Mouse (Mus musculus): ENCODE results near the gene Duoxa1.
"Not testable (repeated sequence)": the region's sequence is repeated elsewhere in the genome, so short reads cannot be mapped to it uniquely, and the experiment has no call there.

Duoxa1 gene

DNA sequence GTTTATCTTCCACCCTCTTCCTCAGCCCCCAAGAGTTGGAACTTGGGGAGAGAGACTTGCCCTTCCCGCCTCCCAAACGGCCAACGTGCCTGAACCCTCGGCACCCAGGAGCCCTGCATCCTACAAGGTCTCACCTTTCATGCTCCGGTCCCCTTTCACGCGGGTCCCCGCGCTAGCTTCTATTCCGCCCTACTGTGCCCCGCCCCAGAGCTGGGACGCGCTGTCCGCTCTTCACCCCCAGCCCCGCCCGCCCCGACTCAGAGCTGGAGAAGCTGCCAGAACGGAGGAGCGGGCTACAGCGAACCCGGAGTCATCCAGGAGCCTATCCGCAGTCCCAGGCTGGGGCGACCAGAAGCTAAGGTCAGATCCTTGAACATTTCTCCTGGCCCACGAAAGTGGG lies at the start of gene Duoxa1:
TSS of gene Duoxa1 (minus strand) at position 195 of the 400 bp plus-strand sequence.
- CTCF ChIA-PET: no interaction called here

DNA sequence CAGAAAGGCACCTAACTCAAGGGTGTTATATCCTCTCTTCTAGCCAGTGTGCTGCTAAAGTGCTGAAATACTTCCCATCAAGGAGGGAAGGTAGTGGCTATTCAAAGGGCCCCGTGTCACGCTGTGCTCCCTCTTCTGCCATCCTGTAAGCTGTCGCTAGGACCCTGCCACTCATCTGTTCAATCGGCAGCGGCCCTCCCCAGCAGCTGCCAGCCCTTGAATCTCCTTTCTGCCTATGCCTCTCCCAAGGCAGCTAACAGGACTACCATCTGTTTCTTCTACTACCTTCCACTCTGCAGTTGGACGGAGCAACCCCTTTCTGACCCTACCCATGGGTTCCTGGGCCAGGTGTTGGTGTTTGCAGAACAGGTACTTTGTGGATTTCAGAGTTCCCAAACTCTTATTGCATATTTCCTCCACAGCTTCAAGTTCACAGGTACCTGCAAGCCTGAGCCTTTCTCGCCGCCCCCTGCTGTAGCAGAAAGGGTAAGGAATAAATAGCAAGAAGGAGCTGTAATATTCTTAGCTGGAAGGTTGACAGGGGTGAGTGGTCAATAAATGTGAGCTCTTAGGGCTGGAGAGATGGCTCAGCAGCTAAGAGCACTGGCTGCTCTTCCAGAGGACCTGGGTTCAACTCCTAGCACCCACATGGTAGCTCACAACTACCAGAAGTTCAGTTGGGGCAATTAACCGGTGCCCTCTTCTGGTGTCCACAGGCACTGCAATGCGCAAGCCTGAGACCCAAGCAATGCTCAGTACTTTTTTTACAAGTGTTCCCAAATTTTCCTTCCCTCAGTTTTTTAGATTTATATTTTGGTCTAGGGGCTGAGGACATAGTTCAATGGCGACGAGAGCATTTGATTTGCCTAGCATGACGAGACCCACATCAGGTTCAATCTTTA lies 49.3 kb upstream of the Duoxa1 start:
- CTCF ChIA-PET: no interaction called here

DNA sequence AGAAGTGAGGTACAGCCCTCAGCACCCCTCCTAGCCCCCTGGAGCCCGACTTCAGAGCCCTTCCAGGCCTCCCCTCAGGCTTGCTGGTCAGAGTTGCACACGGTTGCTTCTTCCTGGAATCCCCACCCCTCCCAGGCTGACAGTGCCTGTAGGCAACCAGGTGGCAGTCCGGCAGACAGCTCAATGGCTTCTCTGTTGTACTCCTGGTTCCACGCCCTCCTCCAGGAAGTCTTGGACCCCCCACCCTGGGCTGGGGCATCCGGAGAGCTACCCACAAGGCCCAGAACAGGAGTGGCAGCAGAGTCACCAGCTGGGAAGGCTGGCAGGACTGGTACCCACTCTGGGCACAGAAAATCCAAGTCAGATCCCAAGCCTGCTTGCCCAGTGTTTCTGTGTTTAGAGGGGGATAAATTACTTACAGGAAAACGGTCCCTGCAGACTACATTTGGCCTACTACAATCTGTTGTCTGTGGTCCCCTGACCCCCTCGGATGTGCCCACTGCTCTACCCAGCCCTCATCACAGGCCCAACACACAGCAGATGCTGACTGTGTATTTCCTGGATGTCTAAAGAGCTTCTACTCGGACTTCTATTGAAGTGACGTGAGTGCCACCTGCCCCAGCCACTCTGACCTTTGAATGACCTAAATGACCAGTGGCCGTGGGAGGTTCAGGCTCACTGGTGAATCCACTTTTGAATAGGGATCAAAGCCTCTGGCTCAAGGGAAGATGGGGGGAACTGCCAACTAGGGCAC lies 48.5 kb upstream of the Duoxa1 start:
- CTCF ChIA-PET: interaction anchor here (0.6 kb wide), 1 partner anchor 9 kb away, joined by 3 read pairs; no protein-coding TSS in a partner anchor

DNA sequence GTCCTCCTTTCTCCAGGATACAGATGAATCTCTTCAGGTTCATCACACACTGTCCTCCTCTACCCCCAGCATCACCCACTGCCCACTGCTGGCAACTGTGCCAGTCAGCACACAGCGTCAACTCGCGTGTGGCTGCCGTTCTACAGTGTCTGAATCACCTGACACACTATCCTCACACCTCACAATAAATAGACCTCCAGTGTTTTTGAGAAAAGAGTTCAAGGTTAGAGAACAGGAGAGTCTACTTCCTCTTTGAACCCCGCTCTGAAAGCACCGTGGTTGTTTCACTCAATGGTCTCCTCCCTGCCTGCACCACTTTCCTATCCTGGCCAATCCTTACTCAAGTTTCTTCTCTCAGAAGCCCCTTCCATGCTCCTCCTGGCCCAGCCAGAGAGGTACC lies 47.7 kb upstream of the Duoxa1 start:
- CTCF ChIA-PET: no interaction called here

DNA sequence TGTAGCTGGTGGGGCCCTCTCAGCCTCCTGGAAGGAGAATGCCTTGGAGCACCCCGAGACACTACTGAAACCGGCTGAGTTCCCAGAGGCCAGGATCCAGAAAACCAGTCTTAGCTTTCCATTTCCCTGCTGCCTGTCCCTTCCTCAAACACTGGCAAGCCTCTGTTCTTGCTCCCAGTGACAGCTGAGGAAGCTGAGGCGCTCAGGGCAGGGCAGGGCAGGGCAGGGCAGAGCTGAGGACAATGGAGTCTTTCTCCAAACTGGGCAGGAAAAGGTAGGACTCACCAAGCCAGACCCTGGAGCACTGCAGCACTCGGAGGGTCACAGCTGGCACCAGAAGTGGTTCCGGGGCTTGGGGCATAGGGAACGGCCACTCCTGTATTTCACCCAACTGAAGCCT lies 46.8 kb upstream of the Duoxa1 start:
- CTCF ChIA-PET: no interaction called here

DNA sequence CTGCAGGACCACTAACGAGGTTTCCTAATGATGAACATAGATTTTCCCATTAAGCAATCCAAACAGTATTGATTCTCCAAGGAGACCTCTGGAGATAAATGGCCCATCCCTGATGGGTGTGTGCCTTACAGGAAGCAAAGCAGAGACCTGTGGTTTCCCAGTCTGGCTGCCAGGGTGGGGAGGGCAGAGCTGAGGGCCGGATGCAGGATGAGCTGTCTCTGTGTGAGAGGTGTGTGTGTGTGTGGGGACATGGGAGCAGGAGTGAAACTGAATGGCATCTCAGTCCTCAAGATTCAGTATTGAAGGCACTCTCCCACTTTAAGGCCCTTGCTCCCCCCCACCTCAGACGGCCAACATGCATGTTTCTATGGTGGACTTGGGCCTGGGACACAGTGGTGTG lies 42.7 kb upstream of the Duoxa1 start:
- CTCF ChIA-PET: no interaction called here

DNA sequence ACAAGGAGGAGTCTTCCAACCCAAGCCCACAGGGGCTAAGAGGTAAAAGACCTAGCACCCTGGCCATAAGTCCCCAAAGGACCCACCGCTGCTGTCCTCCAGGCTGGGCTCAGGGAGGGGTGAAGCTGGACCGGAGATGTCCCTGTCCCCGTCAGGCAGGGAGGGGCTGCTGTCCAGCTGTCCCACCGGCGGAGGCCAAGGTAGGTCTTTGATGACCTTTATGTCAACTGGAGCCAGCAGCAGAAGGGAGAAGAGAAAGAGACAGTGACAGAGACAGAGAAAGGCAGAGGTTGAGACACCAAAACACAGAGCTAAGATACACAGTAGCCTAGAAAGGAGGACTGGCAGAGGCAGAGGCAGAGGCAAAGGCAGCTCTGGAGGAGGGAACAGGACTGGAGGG lies 41.9 kb upstream of the Duoxa1 start:
- CTCF ChIA-PET: interaction anchor here (0.7 kb wide), 1 partner anchor 399 kb away, joined by 11 read pairs; no protein-coding TSS in a partner anchor

DNA sequence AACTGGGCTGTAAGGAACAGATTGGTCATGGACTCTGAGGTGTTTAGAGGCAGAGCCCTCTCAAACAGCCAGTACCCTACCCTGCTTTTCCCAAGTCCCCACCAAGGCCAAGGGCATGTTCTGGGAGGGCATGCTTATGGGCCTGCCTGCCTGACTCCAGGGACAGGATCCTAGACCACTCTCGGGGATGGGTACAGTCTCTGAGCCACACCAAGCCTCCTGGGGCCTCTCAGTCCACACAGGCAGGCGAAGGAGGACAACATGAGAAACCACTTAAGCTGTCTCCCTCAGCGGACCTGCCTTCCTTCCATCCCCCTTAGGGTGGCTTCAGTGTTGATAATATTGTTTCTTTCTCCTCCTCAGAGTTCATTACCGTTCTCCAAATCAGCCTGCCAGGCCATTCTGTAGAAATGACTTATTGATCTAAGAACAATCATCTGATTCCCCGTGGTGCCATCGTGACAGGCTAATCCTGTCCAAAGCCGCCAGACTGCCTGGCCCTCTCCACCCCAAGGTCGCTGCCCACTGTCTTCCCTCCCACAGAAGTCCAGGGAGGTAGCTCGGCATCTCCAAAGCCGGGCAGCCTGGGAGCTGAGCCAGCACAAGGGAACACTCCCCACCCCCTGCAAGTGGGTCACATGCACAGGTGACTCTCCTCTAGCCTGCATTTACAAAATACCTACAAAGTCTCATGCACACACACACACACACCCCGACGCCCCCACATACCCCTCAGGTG lies 40.8 kb upstream of the Duoxa1 start:
- CTCF ChIA-PET: interaction anchor here (0.7 kb wide), 1 partner anchor 400 kb away, joined by 11 read pairs; no protein-coding TSS in a partner anchor

DNA sequence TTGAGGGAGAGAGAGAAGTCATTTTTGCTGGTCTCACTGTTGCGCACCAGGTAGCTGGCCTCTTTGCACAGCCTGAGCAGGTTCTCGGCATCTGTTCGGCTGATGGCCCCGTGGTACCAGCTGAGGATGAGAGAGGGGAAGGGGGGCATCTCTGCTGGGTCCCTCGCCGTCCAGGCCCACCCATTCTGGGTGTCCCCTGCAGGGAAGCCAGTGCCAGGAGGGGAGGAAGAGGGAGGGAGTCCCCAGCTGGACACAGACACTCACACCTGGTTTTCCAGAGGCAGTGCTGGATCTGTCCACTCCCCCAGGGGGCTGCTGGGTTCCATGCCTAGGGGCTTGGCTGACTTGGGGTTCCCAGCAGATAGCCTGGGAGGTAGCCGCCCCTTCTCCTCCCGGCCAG lies 40.2 kb upstream of the Duoxa1 start:
- CTCF ChIA-PET: no interaction called here

DNA sequence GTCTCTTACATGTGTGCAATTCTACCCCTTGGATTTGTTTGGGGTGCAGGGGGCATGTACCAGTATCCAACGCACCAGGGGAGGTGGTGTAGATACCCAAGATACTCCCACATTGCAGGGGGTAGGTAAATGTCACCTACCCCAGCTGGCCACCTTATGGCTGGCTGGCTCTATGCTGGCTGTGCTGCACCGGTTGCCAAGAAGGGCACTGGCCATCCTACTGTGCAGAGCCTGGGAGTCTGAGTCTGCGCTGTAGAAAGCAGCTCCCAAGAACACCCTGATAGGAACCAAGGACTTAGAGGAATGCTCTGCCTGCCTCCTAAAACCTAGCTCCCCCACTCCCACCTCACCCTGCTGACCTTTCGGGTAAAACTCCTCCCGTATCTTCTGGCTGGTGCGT lies 39.5 kb upstream of the Duoxa1 start:
- CTCF ChIA-PET: interaction anchor here (0.8 kb wide), 1 partner anchor 9 kb away, joined by 3 read pairs; no protein-coding TSS in a partner anchor

DNA sequence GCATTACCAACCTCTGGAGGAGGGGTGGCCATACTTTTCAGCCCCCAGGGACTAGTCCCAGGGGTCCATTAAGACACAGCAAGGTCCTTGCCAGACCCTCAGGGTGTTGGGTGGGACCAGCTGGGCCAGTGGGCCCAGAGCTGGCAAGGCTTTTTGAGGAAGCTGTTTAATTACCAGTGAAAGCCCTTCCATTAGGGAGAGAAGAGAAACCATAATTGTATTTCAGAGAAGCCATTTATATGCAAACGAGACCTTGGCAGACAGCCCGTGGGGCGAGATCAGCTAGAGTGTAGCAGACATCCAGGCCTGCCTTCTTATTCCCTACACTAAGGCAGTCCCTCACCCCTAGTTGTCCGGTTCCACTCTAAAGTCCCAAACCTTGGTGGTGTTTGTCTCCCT lies 38.4 kb upstream of the Duoxa1 start:
- CTCF ChIA-PET: interaction anchor here (0.8 kb wide), 1 partner anchor 17 kb away, joined by 3 read pairs; the partner anchor contains the start of gene Shf

DNA sequence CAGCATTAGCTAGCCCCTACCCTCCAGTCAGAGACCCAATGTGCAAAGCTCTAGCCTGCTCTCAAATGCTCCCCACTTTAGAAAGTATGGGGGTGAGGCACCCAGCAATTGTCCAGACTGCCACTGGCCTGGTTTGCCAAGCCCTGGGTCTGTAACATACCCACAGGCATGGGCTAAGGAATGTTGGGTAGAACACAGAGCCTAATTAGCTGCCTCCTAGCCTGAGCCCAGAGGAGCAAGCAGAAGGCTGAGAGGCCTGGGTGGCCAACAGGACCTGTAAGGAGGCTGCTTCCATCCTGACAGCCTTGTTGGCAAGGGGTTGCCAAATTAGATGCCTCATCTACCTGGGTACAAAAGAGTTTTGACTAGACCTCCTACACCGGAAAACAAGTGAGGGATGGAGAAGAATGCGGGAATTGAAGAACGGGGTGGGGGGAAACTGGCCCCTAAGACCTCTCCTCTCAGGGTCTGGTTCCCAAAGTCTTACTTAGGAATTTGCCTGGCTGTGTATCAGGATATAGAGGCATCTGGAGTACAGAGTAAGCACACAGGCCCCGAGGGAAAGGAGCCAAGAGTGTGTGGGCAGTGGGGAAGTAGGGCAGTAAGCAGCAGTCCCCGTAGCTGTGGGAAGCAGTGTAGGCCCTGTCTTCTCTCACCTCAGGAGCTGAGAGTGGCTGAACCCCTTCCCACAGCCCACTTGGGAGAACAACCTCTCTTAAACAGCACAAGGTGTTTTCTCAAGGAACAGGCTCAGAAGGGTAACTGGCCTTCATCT lies 37.8 kb upstream of the Duoxa1 start:
- CTCF ChIA-PET: interaction anchor here (0.8 kb wide), 1 partner anchor 18 kb away, joined by 3 read pairs; the partner anchor contains the start of gene Shf

DNA sequence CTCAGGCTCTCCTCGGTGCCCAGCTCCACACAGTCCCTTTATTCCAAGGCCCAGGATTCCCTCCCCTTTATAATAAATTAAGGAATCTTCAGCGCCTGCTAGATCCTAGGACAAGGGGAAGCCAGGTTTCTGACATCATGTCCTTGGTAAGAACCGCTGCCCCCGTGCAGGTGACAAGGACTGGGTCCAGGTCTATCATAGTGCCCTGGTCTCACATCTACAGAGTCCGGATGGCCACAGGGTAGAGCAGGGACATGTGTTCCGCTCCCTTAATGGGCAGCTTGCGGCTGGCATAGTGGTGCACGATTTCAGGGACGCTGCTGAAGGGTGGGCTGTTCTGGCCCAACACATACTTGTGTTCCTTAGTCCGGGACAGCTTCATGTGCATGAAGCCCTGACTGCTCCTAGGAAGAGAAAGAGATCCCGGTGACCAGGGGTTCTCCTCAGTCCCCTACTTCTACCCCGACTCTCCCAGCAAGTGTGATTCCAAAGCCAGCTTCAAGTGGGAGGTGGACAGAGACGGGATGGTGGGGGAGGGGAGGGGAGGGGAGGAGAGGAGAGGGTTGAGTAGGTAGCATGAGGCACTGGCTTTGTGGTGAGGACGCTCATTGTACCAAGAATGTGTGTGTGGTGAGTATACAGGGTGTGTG lies 35.7 kb upstream of the Duoxa1 start:
- CTCF ChIA-PET: interaction anchor here (0.5 to 0.7 kb wide), 2 partner anchors 13 to 37 kb away, joined by 10 to 11 read pairs; no protein-coding TSS in a partner anchor

DNA sequence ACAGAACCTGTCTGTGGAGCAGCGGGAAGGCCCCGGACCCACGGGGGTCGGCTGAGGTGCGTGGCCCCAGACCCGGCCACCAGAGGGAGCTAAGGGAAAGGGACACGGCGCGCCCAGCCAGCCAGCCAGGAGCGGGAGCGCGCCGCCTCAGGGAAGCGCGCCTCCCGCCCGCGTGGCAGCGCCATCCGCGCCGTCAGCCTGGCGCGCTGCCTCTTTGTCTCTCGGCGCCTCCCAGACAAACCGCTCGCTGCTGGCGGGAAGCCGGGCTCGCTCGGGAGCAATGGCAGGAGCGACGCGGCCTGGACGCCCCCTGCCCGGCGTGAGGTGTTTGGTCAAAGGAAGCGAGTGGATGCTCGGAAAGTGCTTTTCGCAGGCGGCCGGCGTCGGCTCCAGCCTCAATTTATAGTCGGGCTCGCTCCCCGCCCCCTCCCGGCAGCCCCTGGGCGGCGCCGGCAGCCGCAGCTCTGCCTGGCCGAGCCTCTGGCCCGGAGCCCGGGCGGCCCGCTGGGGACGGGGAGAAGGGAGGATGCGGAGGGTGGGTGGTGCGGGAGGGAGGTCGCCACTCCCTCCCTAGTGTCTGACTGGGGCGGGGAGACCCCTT lies 35.1 kb upstream of the Duoxa1 start:
- CTCF ChIA-PET: interaction anchor here (0.5 to 0.7 kb wide), 2 partner anchors 13 to 38 kb away, joined by 10 to 11 read pairs; no protein-coding TSS in a partner anchor

DNA sequence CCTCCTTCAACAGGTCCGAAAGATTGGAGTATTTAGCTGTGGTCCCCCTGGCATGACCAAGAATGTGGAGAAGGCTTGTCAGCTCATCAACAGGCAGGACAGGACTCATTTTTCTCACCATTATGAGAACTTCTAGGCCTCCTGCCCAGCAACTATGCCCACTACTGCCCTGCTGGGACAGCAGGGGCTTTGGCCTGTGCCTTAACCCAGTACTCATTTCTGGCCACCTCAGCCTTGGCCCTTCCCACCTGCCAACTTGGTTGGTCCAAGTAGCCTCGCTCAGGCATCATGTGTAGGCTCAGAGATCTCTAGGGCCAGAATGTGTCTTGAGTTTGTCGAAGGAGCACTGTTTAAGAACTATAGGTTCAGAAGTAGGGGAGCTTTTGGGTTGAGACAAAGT lies 33.7 kb upstream of the Duoxa1 start:
- CTCF ChIA-PET: interaction anchor here (0.6 kb wide), 1 partner anchor 362 kb away, joined by 4 read pairs; no protein-coding TSS in a partner anchor

DNA sequence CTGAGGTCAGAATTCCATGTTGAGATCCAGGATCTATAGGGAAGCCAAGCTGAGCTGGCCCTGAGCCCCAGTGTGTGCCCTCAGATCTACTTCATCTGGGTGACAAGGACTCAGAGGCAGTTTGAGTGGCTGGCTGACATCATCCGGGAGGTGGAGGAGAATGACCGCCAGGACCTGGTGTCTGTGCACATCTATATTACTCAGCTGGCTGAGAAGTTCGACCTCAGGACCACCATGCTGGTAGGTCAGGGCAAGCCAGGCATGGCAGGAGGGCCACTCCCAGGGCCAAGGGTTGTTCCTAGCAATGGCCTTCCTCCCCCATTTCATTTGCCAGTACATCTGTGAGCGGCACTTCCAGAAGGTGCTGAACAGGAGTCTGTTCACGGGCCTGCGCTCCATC lies 32.6 kb upstream of the Duoxa1 start:
- CTCF ChIA-PET: not testable (repeated sequence)

DNA sequence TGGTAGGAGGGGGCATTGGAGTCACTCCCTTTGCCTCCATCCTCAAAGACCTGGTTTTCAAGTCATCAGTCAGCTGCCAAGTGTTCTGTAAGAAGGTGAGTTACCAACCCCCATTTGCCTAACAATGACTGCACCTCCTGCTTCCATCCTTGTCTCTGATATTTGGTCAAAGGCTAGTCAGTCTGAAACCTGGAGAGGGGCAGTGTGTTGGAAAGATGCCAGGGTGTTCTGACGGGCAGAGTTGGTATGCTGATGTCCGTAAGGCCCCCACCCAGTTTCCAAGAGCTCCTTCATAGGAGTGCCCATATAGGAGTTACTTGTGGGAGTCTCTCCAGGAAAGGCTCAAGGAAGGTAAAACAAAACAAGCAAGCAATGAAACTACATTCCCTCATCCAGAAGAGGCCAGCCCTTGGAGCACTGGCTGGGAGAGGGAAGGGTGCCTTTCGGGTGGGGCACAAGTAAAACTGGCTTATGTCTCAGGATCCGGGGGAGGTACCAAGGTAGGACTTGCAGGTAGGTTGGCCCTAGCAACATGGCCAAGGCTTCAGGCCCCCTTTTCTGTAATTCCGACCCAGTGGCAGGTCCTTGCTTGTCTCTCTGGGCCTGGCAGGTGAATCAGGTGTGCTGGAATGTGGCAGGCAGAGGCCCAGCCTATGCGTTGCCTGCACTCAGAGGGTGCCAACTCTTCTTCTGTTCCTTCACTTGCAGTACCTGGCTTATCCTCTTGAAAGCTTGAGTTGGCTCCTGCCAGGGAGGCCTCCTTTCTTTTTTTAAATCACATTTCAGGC lies 31.8 kb upstream of the Duoxa1 start:
- CTCF ChIA-PET: no interaction called here

DNA sequence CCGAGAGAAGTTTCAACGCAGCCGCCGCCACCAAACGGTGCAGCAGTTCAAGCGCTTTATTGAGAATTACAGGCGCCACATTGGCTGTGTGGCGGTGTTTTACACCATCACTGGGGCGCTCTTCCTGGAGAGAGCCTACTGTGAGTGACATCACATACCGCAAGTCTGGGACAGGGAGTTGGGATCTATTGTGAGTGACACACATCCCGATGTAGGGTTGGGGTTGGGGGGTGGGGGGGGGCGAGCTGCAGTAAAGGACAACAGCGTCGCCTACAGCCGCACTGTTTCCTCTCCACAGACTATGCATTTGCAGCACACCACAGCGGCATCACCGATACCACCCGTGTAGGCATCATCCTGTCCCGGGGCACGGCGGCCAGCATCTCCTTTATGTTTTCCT lies 23.8 kb upstream of the Duoxa1 start:
- CTCF ChIA-PET: no interaction called here

DNA sequence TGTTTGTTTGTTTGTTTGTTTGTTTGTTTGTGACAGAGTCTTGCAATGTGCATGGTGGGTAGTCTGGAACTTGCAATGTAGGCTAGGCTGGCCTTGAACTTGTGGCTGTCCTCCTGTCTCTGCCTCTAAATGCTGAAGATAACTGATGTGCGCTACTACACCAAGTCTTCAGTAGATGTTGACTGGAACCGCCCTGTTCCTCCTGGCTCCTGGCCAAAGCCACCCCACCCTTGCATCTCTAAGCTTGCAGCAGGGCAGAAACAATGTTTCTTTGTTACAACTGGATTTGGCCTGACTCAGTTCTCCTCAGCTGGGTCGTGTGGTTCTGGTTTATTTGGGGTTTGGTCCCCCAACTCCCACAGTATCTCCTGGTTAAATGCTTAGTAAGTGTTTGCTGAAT lies 20.6 kb upstream of the Duoxa1 start:
- CTCF ChIA-PET: no interaction called here

Measured in spleen, embryonic (tissue).